Mouse (Mus musculus): ENCODE results near the gene Tas2r121. TPM values are rescaled to one million over a fixed set of nuclear protein-coding genes. Genes with fewer than 3 reads are reported as not detected.

Tas2r121 gene
- total RNA-seq (2023): not detected

GRCm38 (mm10) chr6:132700907-132701306 is at the start of gene Tas2r121:
TSS of gene Tas2r121 (minus strand) at chr6:132701007.

GRCm38 (mm10) chr6:132737935-132738334 is 37.1 kb upstream of the Tas2r121 start, which contains the start of gene Tas2r115:
TSS of gene Tas2r115 (minus strand) at chr6:132738035.

GRCm38 (mm10) chr6:132711828-132712227 is 11.0 kb upstream of the Tas2r121 start, which contains the start of gene Tas2r122:
TSS of gene Tas2r122 (minus strand) at chr6:132711928.

GRCm38 (mm10) chr6:132656653-132657052 is 44.2 kb downstream of the Tas2r121 start, which contains the start of gene Tas2r120:
TSS of gene Tas2r120 (plus strand) at chr6:132656953.

GRCm38 (mm10) chr6:132651426-132651825 is 49.4 kb downstream of the Tas2r121 start, which contains the start of gene A630073D07Rik:
TSS of gene A630073D07Rik (minus strand) at chr6:132651526.

Other genes starting within 250 kb of the Tas2r121 start
- not detected for gene Prh1, start 131.2 kb downstream of the Tas2r121 start, total RNA-seq (2023)
- gene Prp2, start 105.1 kb downstream of the Tas2r121 start, total RNA-seq (2023): not detected
- not detected for gene A630073D07Rik, start 49.5 kb downstream of the Tas2r121 start, total RNA-seq (2023)
- gene Tas2r120, start 44.1 kb downstream of the Tas2r121 start, total RNA-seq (2023): not detected
- not detected for gene Tas2r122, start 10.9 kb upstream of the Tas2r121 start, total RNA-seq (2023)
- gene Tas2r115, start 37.0 kb upstream of the Tas2r121 start, total RNA-seq (2023): not detected
- gene Tas2r124, start 53.7 kb upstream of the Tas2r121 start, total RNA-seq (2023): not detected
- not detected for gene Tas2r102, start 61.1 kb upstream of the Tas2r121 start, total RNA-seq (2023)
- gene Tas2r136, start 77.2 kb upstream of the Tas2r121 start, total RNA-seq (2023): not detected
- gene Tas2r117, start 101.8 kb upstream of the Tas2r121 start, total RNA-seq (2023): not detected
- gene Tas2r123, start 146.1 kb upstream of the Tas2r121 start, total RNA-seq (2023): not detected
- gene Tas2r116, start 154.4 kb upstream of the Tas2r121 start, total RNA-seq (2023): not detected
- not detected for gene Tas2r110, start 167.0 kb upstream of the Tas2r121 start, total RNA-seq (2023)
- not detected for gene Tas2r113, start 192.0 kb upstream of the Tas2r121 start, total RNA-seq (2023)
- gene Tas2r125, start 208.6 kb upstream of the Tas2r121 start, total RNA-seq (2023): not detected

Measured in CD8-positive naive resting alpha-beta T cell, adult 57 days (primary cell).